Mouse (Mus musculus) embryonic facial prominence, embryonic 10.5 days (tissue): Measurements from ENCODE around the gene Slc25a35. TPM values are rescaled to one million over a fixed set of nuclear protein-coding genes. Genes with fewer than 3 reads are reported as not detected.

Source experiments
- DNase-seq: peaks from one replicate; pipeline ENCODE4 v3.0.0-alpha.2; 2017; ENCODE audit warnings: low spot score
- H3K27ac ChIP-seq: fragments of 300-500 bp; sonication (generic); replicated peaks from 2 replicates; pipeline ENCODE4 v1.5.1; 2016; ENCODE audit warnings: mild to moderate bottlenecking
- H3K27me3 ChIP-seq: fragments of 300-500 bp; sonication (generic); replicated peaks from 2 replicates; pipeline ENCODE4 v1.6.1; 2016; ENCODE audit warnings: low read depth, mild to moderate bottlenecking; ENCODE audit not compliant: poor library complexity, severe bottlenecking
- H3K36me3 ChIP-seq: fragments of 300-500 bp; sonication (generic); replicated peaks from 2 replicates; pipeline ENCODE4 v1.6.1; 2016; ENCODE audit warnings: mild to moderate bottlenecking, moderate library complexity
- H3K4me1 ChIP-seq: fragments of 300-500 bp; sonication (generic); 2 replicates; pipeline ENCODE4 v1.6.1; 2016
- H3K4me3 ChIP-seq: fragments of 300-500 bp; sonication (generic); 2 replicates; pipeline ENCODE4 v1.5.1; 2016; ENCODE audit warnings: mild to moderate bottlenecking, moderate library complexity
- H3K9me3 ChIP-seq: fragments of 300-500 bp; sonication (generic); 2 replicates; pipeline ENCODE4 v1.6.1; 2016; ENCODE audit warnings: mild to moderate bottlenecking
- WGBS: fragments of 180-500 bp; shearing (Covaris S2); methylation state at CpG from one replicate; pipeline ENCODE4 v1.1.7; 2016; 5-methylcytosine and 5-hydroxymethylcytosine counted together
- microRNA-seq: library from miRNA; unstranded; fragments of <30 nt; microRNA quantifications from one replicate; pipeline ENCODE4, GENCODE M21; 2017
- polyA plus RNA-seq: library from polyadenylated mRNA; unstranded; fragments of >200 nt; fragmentation: Nextera tagmentation; extraction: Ambion mirVana; gene quantifications from 2 replicates; pipeline ENCODE4 v1.2.1, GENCODE M21; 2016

Slc25a35 gene
- polyA plus RNA-seq, 1 experiment from 2014 or later: 2.4 TPM

DNA sequence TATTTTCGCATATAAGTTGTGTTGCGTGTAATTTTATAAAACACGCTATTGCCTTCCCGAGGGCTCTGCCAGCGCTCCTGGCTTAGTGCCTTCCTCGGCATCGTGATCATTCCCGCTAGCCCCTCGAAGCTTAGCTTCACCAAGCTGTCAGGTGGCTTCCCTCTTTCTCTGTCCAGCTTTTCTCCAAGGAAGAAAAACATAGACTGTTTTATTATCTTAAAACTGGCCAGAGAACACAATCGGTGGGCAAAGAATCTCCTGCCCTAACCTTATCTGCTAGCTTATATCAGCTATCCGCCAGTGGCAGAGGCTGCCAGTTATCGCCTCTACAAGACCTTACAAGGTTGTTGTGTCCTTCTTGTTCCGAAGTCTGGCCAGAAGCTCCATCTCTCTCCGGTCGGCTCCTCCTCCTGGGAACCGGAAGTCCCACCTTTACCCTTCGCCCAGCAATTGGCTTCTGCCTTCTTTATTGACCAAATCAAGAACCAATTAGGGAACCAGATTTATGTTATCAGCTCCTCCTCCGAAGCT lies 44.2 kb downstream of the Slc25a35 start:
- Histone ChIP-seq H3K27me3 (no peaks in the 10 kb centered on the region), H3K27ac (peak overlapping the region; percentile 83), H3K9me3 (no peaks in the 10 kb centered on the region), H3K4me3 (peak overlapping the region; percentile 66), H3K36me3 (no peaks in the 10 kb centered on the region), H3K4me1 (peaks cover 30% of the 10 kb centered on the region)
- WGBS: 2% methylated on average over 18 of the region's 18 CpGs
- peak; percentile 89 for DNase-seq

DNA sequence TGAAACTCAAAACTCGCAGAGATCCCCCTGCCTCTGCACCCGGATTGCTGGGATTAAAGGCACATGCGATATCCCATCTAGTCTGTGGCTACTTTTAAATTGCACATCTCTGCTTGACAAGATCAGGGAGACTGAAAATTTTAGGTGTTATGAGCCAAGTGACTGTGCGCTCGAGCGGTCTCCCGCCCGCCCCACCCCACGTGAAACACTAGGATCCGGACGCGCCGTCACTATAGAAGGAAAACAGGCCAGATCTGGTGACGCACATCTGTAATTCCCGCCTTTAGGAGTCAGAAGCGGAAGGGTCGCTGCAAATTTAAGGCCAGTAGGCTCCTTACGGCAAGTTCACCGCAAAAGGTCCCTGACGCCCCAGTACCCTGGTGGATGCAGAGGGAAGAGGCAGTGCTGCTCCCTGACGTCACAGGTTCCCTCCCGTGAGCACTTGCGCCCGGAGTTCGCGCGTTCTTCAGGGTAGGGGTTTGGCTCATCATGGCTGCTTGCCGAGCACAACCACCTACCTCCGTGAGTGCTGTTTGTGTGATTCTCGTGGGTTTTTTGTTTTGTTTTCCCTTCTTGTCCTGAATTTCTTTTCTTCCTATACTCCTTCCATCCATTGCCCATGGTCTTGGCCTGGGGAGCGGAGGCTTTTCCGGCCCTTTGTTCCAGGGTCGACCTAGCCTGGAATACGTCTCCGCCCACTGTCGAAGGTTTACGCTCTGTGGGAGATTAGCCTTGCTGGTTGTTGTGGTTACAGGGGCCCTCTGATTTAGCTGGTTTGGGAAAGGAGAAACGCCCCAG lies 47.9 kb downstream of the Slc25a35 start, which contains the start of gene Ctc1:
TSS of gene Ctc1 (plus strand) at position 268 of the 798 bp plus-strand sequence.
- peak within 1 kb of the TSS; percentile 98 for H3K27ac ChIP-seq
- DNase-seq: peak; percentile 95
- H3K36me3 ChIP-seq: peaks cover 11% of the 10 kb centered on the region
- no peaks in the 10 kb centered on the region for H3K9me3 ChIP-seq
- H3K4me3 ChIP-seq: peak within 1 kb of the TSS; percentile 80
- H3K4me1 ChIP-seq: peaks cover 23% of the 10 kb centered on the region
- no peaks in the 10 kb centered on the region for H3K27me3 ChIP-seq
- 4% methylated on average over 38 of the region's 38 CpGs for WGBS

DNA sequence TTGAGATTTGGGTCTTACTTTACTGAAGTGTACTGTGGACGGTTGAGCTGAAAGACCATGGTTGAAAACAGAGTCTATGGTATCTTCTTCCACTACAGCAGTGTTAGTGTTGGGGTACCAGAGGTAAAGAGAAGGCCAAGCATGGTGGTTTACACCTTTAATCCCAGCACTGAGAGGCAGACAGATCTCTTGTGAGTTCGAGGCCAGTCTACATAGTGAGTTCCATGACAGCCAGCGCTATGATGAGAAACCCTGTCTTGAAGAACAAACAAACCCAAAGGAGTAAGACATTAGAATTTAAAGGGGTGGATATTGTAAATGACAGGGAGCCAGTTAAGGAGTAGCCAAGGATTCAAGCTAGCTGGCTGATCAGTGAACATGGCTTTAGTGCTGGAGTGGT lies 48.8 kb downstream of the Slc25a35 start:
- H3K9me3 ChIP-seq: no peaks in the 10 kb centered on the region
- no peaks in the 10 kb centered on the region for H3K27me3 ChIP-seq
- H3K4me3 ChIP-seq: peak overlapping the region; percentile 80
- H3K36me3 ChIP-seq: peaks cover 20% of the 10 kb centered on the region
- no peak for DNase-seq
- H3K4me1 ChIP-seq: peaks cover 15% of the 10 kb centered on the region
- peak overlapping the region; percentile 98 for H3K27ac ChIP-seq
- 67% methylated on average over 3 of the region's 3 CpGs for WGBS

DNA sequence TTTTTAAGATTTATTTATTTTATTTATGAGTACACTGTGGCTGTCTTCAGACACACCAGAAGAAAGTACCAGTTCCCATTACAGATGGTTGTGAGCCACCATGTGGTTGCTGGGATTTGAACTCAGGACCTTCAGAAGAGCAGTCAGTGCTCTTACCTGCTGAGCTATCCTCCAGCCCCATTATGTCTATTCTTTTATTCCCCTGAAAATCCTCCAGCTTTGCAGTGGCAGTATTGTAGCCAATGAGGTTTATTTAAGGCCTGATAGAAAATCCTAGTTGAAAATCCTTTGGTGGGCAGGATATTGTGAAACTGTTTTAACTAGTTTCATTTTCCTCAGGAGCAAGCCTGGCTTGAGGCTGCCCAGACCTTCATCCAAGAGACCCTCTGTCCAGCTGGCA lies 52.8 kb downstream of the Slc25a35 start:
- DNase-seq: no peak
- H3K27ac ChIP-seq: no peak overlapping the region
- peaks cover 59% of the 10 kb centered on the region for H3K36me3 ChIP-seq
- no peaks in the 10 kb centered on the region for H3K27me3 ChIP-seq
- H3K9me3 ChIP-seq: no peaks in the 10 kb centered on the region
- H3K4me1 ChIP-seq: peaks cover 8% of the 10 kb centered on the region
- H3K4me3 ChIP-seq: no peak overlapping the region

Small RNA genes lying within 50 kb of the gene (microRNA-seq; reads per million reads assigned to microRNA genes)
- gene Mir3062: 15.2 reads per million, percentile 27 among the genes with 10 or more reads in this experiment

Other genes starting within 250 kb of the Slc25a35 start
- 56.5 and 57.4 TPM in 2 replicates for gene Ndel1, start 96.3 kb upstream of the Slc25a35 start, polyA plus RNA-seq
- gene Rnf222, start 79.6 kb upstream of the Slc25a35 start, polyA plus RNA-seq: not detected in 2 replicates
- 1,085 and 1,128 TPM in 2 replicates for gene Rpl26, start 66.5 kb upstream of the Slc25a35 start, polyA plus RNA-seq
- not detected in 2 replicates for gene Odf4, start 41.0 kb upstream of the Slc25a35 start, polyA plus RNA-seq
- 8.9 and 9.2 TPM in 2 replicates for gene Arhgef15, start 10.7 kb upstream of the Slc25a35 start, polyA plus RNA-seq
- gene Rangrf, start 7.1 kb downstream of the Slc25a35 start, polyA plus RNA-seq: 87.7 and 93.0 TPM in 2 replicates
- 70.1 and 71.9 TPM in 2 replicates for gene Pfas, start 40.3 kb downstream of the Slc25a35 start, polyA plus RNA-seq
- 100 and 103 TPM in 2 replicates for gene Ctc1, start 47.8 kb downstream of the Slc25a35 start, polyA plus RNA-seq
- 215 and 218 TPM in 2 replicates for gene Aurkb, start 77.5 kb downstream of the Slc25a35 start, polyA plus RNA-seq
- 5.3 and 5.9 TPM in 2 replicates for gene Borcs6, start 91.6 kb downstream of the Slc25a35 start, polyA plus RNA-seq
- 41.0 and 44.5 TPM in 2 replicates for gene Tmem107, start 102.7 kb downstream of the Slc25a35 start, polyA plus RNA-seq
- 60.9 and 70.0 TPM in 2 replicates for gene Vamp2, start 120.4 kb downstream of the Slc25a35 start, polyA plus RNA-seq
- 6.1 and 7.3 TPM in 2 replicates for gene Per1, start 127.1 kb downstream of the Slc25a35 start, polyA plus RNA-seq
- gene Hes7, start 152.3 kb downstream of the Slc25a35 start, polyA plus RNA-seq: 0.16 and 0.36 TPM in 2 replicates
- 0.12 TPM in 1 of 2 replicates, not detected in the other for gene 9130213A22Rik, start 154.5 kb downstream of the Slc25a35 start, polyA plus RNA-seq
- gene Aloxe3, start 157.8 kb downstream of the Slc25a35 start, polyA plus RNA-seq: 0.04 and 0.19 TPM in 2 replicates
- gene Alox12b, start 188.9 kb downstream of the Slc25a35 start, polyA plus RNA-seq: 0.27 TPM in 1 of 2 replicates, not detected in the other
- 0.09 and 0.13 TPM in 2 replicates for gene Alox8, start 229.7 kb downstream of the Slc25a35 start, polyA plus RNA-seq